Mouse (Mus musculus) testis, adult 2 months (tissue): Measurements from ENCODE around the gene P3h2. TPM values are rescaled to one million over a fixed set of nuclear protein-coding genes. Genes with fewer than 3 reads are reported as not detected.

Source experiments
- H3K27ac ChIP-seq: fragments of 200-500 bp; 2 replicates; pipeline ENCODE4 v1.5.1; 2012; ENCODE audit warnings: low read depth, low read length; ENCODE audit not compliant: control insufficient read depth, insufficient read depth
- H3K27me3 ChIP-seq: fragments of 200-500 bp; 2 replicates; pipeline ENCODE4 v1.6.1; 2012; ENCODE audit warnings: mild to moderate bottlenecking, low read length, moderate library complexity; ENCODE audit not compliant: control insufficient read depth, insufficient read depth
- H3K36me3 ChIP-seq: fragments of 200-500 bp; 2 replicates; pipeline ENCODE4 v1.6.1; 2012; ENCODE audit warnings: mild to moderate bottlenecking, low read length; ENCODE audit not compliant: control insufficient read depth, insufficient read depth
- H3K4me1 ChIP-seq: fragments of 200-500 bp; 2 replicates; pipeline ENCODE4 v1.6.1; 2012; ENCODE audit warnings: low read length; ENCODE audit not compliant: control insufficient read depth, insufficient read depth
- H3K4me3 ChIP-seq: fragments of 200-500 bp; 2 replicates; pipeline ENCODE4 v1.5.1; 2012; ENCODE audit warnings: low read depth, mild to moderate bottlenecking, low read length, moderate library complexity, mixed read lengths; ENCODE audit not compliant: control insufficient read depth
- CTCF ChIP-seq: fragments of 200-500 bp; IDR thresholded peaks from 2 replicates; pipeline ENCODE4 v1.5.1; 2012; ENCODE audit warnings: low read depth, mild to moderate bottlenecking, inconsistent platforms, low read length, moderate library complexity; ENCODE audit not compliant: control insufficient read depth, insufficient read depth, insufficient replicate concordance
- POLR2A ChIP-seq: fragments of 200-500 bp; IDR thresholded peaks from 2 replicates; pipeline ENCODE4 v1.6.1; 2012; ENCODE audit warnings: low read depth, mild to moderate bottlenecking, inconsistent platforms, low read length, moderate library complexity; ENCODE audit not compliant: control insufficient read depth
- polyA plus RNA-seq: library from polyadenylated mRNA; depleted of rRNA; stranded (reverse); fragments of >200 nt; gene quantifications from 2 replicates; pipeline ENCODE4 v1.2.3, GENCODE M21; 2012

Gene P3h2
- polyA plus RNA-seq, 1 experiment: 0.62 TPM

GRCm38 (mm10) chr16:26104274-26104673 is 1.3 kb downstream of the P3h2 start:
- no peak for TF ChIP-seq CTCF
- no peak for TF ChIP-seq POLR2A
- Histone ChIP-seq H3K27me3 (peaks cover 2% of the 10 kb centered on the region), H3K27ac (no peak overlapping the region), H3K36me3 (no peaks in the 10 kb centered on the region), H3K4me3 (no peak overlapping the region), H3K4me1 (peaks cover 10% of the 10 kb centered on the region; the same call in 1 of the 2 replicates)

- no peak for TF ChIP-seq CTCF
- no peak overlapping the region for H3K4me3 ChIP-seq
- no peak overlapping the region for H3K27ac ChIP-seq
- peaks cover 2% of the 10 kb centered on the region for H3K27me3 ChIP-seq
- no peaks in the 10 kb centered on the region for H3K36me3 ChIP-seq
- peaks cover 10% of the 10 kb centered on the region; the same call in 1 of the 2 replicates for H3K4me1 ChIP-seq
Observed at GRCm38 (mm10) chr16:26102856-26103255, 2.7 kb downstream of the P3h2 start.

GRCm38 (mm10) chr16:26100167-26100566 is 5.4 kb downstream of the P3h2 start:
- Histone ChIP-seq H3K4me1 (peaks cover 3% of the 10 kb centered on the region; the same call in 1 of the 2 replicates), H3K4me3 (no peak overlapping the region), H3K27me3 (no peaks in the 10 kb centered on the region), H3K36me3 (no peaks in the 10 kb centered on the region), H3K27ac (no peak overlapping the region)
- TF ChIP-seq POLR2A: no peak
- TF ChIP-seq CTCF: no peak

GRCm38 (mm10) chr16:26095696-26096284 is 9.8 kb downstream of the P3h2 start:
- Histone ChIP-seq H3K27me3 (no peaks in the 10 kb centered on the region), H3K36me3 (no peaks in the 10 kb centered on the region), H3K4me3 (no peak overlapping the region), H3K27ac (no peak overlapping the region), H3K4me1 (no peaks in the 10 kb centered on the region)
- TF ChIP-seq CTCF (no peak), POLR2A (no peak)

GRCm38 (mm10) chr16:26093888-26094287 is 11.7 kb downstream of the P3h2 start:
- H3K27ac ChIP-seq: no peak overlapping the region
- TF ChIP-seq POLR2A (no peak), CTCF (no peak)
- H3K27me3 ChIP-seq: no peaks in the 10 kb centered on the region
- H3K4me3 ChIP-seq: no peak overlapping the region
- H3K36me3 ChIP-seq: no peaks in the 10 kb centered on the region
- no peaks in the 10 kb centered on the region for H3K4me1 ChIP-seq

GRCm38 (mm10) chr16:26088976-26089375 is 16.6 kb downstream of the P3h2 start:
- no peak overlapping the region for H3K27ac ChIP-seq
- TF ChIP-seq POLR2A (no peak), CTCF (no peak)
- H3K36me3 ChIP-seq: no peaks in the 10 kb centered on the region
- H3K4me1 ChIP-seq: no peaks in the 10 kb centered on the region
- H3K27me3 ChIP-seq: no peaks in the 10 kb centered on the region
- H3K4me3 ChIP-seq: no peak overlapping the region

- Histone ChIP-seq H3K36me3 (no peaks in the 10 kb centered on the region), H3K27me3 (no peaks in the 10 kb centered on the region), H3K4me1 (no peaks in the 10 kb centered on the region), H3K4me3 (no peak overlapping the region), H3K27ac (no peak overlapping the region)
- TF ChIP-seq CTCF (no peak), POLR2A (no peak)
Observed at GRCm38 (mm10) chr16:26088240-26088639, 17.3 kb downstream of the P3h2 start.
